Mouse (Mus musculus): ENCODE results near the gene Atp1b1. TPM values are rescaled to one million over a fixed set of nuclear protein-coding genes. Genes with fewer than 3 reads are reported as not detected.
A peak's percentile ranks its signal among the peaks of the same experiment; 100 is the strongest.

Atp1b1 gene
- total RNA-seq, 2 experiments from 2014 or later = 1,624 to 1,674 TPM

DNA sequence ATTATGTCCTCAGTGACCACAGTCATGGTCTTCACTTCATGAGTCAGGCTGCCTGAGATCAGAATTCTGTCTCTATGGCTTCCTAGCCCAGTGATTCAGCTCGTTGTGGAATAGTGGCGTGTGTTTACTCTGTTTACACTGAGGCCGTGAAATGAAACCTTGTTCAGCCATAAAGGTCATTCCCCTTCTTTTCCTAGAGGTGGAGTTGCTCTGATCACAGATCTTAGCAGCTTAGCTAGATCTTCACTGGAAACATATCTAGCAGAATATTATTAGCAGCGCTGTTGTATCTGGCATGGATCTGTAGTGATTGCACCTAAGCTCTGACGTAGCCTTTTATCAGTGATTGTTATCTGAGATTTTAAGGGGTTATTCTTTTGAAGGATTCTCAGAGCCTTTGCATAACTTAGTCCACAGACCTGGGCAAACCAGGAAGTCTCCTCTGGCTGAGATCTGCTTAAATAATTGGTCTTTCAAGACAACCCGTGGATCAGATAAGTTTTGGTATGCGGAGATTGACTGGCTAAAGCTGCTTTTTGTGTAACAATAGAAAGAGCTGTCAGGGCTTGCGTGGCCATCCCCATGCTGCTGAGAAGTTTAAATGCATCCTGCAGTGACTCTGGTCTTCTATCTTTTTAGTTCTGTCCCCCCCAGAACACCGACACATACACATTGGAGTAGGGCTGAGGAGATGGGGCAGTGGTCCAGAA lies 23.6 kb upstream of the Atp1b1 start:
- Histone ChIP-seq H3K27ac (no peak overlapping the region), H3K4me3 (no peak overlapping the region)
- intact Hi-C loops (cut with DNase I) = no loop called here
- TF ChIP-seq CTCF (IDR thresholded peaks at IDR 0.05) = no peak
- DNase-seq (ENCODE audit: extremely low spot score in 1 of 2, low spot score in 2 of 2) = no peak

DNA sequence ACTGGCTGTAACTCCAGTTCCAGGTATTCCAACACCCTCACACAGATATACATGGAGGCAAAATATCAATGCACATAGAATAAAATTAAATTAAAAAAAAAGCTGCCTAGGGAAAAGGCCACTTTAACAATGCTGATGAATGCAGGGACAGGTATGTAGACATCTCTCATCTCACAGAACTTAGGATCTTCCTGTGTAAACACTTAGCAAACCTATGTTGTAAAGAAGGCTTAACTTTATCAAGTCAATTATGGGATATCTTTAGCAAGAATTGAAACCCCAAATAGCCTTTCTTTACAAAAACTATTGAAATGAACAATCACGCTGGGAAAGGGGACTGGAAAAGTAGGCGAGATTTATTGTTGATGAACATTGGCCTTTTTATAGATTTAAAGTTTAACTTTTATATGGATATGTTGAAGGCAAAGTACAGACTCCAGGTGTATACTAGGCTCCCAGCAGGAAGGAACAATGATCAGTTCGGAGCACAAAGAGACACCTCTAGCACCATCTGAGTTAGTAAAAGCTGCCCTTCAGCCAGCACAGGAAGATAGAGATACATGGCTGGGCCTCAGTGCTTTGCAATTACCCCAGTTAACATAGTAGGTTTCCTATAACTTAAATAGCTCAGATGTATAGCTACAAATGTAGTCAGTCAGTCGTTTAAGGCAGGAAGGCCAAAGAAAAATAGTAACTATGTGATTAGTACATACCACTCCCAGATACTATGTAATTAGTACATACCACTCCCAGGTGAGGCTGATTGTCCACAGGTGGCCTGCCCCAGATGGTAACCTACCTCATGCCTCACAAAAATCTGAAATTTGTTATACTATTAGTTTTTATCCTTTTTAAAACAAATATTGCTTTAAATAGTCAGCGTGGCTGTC lies 22.8 kb upstream of the Atp1b1 start:
- Histone ChIP-seq H3K27ac (no peak overlapping the region), H3K4me3 (no peak overlapping the region)
- TF ChIP-seq CTCF (IDR thresholded peaks at IDR 0.05) = no peak
- intact Hi-C loops (cut with DNase I) = no loop called here
- no peak for DNase-seq (ENCODE audit: extremely low spot score in 1 of 2, low spot score in 2 of 2)

DNA sequence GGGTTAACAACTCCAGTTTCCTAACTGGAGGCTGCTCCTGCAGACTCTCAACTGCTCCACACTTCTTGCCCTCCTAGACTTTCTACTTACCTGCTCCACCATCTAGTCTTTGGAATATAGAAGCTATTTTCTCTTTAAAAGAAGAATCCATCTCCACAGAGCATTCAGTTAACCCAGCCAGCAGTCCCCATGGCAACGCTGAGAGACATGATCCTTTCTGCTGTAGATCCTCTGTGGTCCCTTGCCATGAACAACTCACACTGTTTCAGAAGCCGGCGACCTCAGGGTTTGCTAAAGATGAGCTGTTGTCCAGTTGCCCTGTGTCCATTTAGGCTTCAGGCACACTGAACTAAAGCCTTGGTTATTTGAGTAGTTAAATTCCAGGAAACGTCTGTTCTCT lies 17.7 kb upstream of the Atp1b1 start:
- DNase-seq (ENCODE audit: extremely low spot score in 1 of 2, low spot score in 2 of 2) = no peak
- no peak for TF ChIP-seq CTCF (IDR thresholded peaks at IDR 0.05)
- Histone ChIP-seq H3K4me3 (no peak overlapping the region), H3K27ac (peak overlapping the region; percentile 85)
- intact Hi-C loops (cut with DNase I) = loop anchor here (5.0 kb wide), 1 partner anchor 66 kb away; no protein-coding TSS in a partner anchor

DNA sequence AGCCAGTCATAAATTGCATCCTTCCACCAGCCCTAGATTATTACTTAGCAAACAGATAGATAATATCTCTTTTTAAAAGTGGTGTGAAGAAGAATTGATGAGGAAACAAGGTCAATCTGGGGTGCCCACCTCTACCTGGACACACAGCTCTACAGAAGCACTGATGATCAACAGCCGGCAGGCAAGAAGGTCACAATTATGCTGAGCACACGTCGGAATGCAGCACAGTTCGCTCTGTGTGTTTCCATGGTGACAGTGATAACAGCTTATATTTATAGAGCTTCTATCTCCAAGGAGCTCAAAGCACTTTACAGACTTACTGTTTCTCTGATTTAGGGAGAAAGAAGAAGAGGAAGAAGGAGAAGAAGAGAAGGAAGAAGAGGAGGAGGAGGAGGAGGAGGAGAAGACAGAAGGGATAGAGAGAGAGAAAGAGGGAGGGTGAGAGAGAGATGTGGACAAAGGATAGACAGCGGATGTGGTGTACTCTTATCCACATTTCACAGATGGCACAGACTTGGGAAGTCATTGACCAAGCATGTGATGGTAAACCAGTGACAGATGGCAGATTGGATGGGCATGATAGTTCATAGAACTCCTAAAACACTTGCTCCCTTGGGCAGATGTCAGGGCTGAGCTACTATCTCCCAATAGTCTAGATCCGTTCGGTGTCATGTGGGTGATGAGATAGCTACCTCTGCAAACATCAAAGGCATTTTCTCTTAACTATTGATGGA lies 16.8 kb upstream of the Atp1b1 start:
- no peak for TF ChIP-seq CTCF (IDR thresholded peaks at IDR 0.05)
- intact Hi-C loops (cut with DNase I) = loop anchor here (5.0 kb wide), 2 partner anchors 67 to 92 kb away; no protein-coding TSS in a partner anchor
- Histone ChIP-seq H3K4me3 (no peak overlapping the region), H3K27ac (peak overlapping the region; percentile 85)
- no peak for DNase-seq (ENCODE audit: extremely low spot score in 1 of 2, low spot score in 2 of 2)

DNA sequence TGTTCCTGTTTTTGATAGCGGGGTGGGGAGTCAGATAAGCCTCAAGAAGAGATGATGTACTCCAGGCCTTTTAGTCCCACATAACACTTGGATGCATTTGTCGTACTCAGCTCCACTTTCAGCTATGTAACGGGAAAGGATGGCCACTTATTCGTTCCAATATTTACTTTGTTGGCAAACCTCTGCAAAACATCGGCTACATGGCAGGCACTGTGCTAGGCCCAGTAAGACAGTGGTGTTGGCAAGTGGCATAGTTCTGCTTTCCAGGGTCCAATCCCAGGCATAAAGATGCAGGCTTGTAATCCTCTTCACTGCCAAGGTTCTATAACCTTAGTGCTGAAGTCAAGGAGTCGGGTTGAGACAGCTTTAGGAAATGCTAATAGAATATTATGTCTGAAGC lies 16.2 kb upstream of the Atp1b1 start:
- DNase-seq (ENCODE audit: extremely low spot score in 1 of 2, low spot score in 2 of 2) = no peak
- TF ChIP-seq CTCF (IDR thresholded peaks at IDR 0.05) = no peak
- Histone ChIP-seq H3K4me3 (no peak overlapping the region), H3K27ac (peak overlapping the region; percentile 85)
- intact Hi-C loops (cut with DNase I) = loop anchor here (5.0 kb wide), 1 partner anchor 93 kb away; no protein-coding TSS in a partner anchor

DNA sequence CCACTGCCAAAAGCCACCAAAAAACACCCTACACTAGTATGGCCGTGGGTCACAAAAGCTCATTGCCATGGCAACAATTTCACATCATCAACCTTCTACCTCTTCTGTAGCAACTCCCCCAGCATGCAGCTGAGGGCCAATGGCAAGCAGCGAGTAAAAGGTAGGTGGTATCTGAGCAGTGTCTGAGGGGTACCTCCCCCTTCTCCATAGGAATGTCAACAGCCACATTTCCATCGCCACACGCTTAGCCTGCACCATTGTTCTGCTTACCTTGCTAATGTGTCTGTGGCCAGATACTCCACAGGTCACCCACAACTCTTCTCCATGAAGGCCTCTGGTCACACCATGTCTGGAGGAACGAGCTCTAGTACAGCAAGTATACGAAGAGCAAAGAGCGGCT lies 15.2 kb upstream of the Atp1b1 start:
- no peak for TF ChIP-seq CTCF (IDR thresholded peaks at IDR 0.05)
- DNase-seq (ENCODE audit: extremely low spot score in 1 of 2, low spot score in 2 of 2) = no peak
- intact Hi-C loops (cut with DNase I) = loop anchor here (5.0 kb wide), 1 partner anchor 94 kb away; no protein-coding TSS in a partner anchor
- Histone ChIP-seq H3K4me3 (no peak overlapping the region), H3K27ac (no peak overlapping the region)

DNA sequence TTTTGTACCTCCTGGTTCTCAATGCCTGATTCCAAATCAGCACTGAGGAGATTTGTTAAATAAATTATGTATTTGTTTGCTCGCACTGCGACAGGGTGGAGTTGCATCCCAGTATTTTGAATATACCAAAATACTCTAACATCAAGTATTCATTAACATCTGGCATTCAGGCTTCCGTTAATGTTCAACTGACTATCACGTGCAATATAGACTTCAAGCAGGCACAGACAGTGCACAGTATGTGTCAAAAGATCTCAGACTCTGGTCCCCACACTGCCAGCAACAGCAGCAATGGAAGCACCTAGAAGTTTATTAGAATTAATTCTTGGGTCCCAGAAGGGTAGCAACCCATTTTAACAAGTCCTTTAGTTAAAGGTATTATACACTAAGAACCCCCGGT lies 13.5 kb upstream of the Atp1b1 start:
- no peak for DNase-seq (ENCODE audit: extremely low spot score in 1 of 2, low spot score in 2 of 2)
- no peak overlapping the region for H3K4me3 ChIP-seq
- no peak overlapping the region for H3K27ac ChIP-seq
- intact Hi-C loops (cut with DNase I) = loop anchor here (5.0 kb wide), 1 partner anchor 96 kb away; no protein-coding TSS in a partner anchor
- no peak for TF ChIP-seq CTCF (IDR thresholded peaks at IDR 0.05)

DNA sequence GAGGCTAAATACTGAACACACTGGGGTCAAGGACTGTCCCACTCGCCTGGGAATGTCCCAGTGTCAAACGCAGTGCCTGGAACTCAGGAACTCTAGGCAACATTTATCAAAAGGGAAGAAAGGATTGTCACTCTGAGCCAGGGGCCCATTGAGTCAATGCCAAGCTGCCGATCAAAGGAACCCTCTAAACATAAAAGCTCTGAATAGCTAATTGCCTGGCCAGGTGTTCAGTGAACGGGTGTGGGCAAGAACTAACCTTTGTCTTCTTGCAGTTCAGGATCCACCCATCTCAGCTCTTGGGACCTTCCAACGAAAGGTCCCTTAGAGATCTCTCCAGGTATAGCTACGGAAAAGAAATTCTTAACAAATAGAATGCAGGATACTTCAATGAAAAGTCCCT lies 12.8 kb upstream of the Atp1b1 start:
- intact Hi-C loops (cut with DNase I) = loop anchor here (5.0 kb wide), 1 partner anchor 96 kb away; no protein-coding TSS in a partner anchor
- DNase-seq (ENCODE audit: extremely low spot score in 1 of 2, low spot score in 2 of 2) = no peak
- TF ChIP-seq CTCF (IDR thresholded peaks at IDR 0.05) = no peak

DNA sequence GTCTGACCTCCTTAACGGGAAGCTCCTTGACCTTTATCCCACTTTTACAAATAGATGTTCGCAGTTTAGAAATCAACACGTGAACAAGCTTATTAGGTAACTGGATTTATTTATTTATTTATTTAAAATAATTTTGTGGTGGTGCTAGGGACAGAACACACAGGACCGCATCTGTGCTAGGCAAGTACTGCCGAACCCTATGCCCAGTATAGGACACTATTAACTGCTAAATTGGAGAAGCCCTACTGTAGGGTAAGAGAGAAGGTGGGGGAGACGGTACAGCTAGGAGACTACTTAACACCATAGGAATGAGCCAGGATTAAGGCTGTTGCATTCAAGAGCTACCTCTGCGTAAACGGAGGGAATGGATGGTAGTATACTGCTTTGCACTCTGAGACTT lies 10.2 kb upstream of the Atp1b1 start:
- intact Hi-C loops (cut with DNase I) = no loop called here
- Histone ChIP-seq H3K4me3 (no peak overlapping the region), H3K27ac (no peak overlapping the region)
- TF ChIP-seq CTCF (IDR thresholded peaks at IDR 0.05) = no peak
- no peak for DNase-seq (ENCODE audit: extremely low spot score in 1 of 2, low spot score in 2 of 2)

More for the DNA sequence above, 12.8 kb upstream of the Atp1b1 start:
- Histone ChIP-seq H3K27ac (no peak overlapping the region), H3K4me3 (no peak overlapping the region)

DNA sequence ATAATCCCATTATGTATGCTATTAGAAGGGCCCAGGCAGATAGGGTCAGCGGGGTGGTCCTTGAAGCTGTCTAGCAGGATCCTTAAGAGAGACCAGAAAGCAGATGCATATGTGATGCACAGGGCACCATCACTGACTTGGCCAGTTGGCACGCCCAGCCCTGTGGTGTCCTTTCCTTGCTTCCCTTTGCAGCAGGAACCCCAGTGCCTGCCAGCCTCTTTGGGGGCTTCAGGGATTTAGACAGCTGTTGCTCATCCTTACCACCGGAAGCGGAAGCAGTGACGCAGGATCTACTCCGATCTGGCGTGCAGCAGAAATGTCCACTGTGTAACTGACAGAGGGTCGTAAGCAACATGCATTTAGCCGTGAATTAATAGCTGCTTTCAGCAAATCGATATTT lies 9.3 kb upstream of the Atp1b1 start:
- DNase-seq (ENCODE audit: extremely low spot score in 1 of 2, low spot score in 2 of 2) = no peak
- H3K27ac ChIP-seq = no peak overlapping the region
- H3K4me3 ChIP-seq = no peak overlapping the region
- no peak for TF ChIP-seq CTCF (IDR thresholded peaks at IDR 0.05)
- intact Hi-C loops (cut with DNase I) = no loop called here

DNA sequence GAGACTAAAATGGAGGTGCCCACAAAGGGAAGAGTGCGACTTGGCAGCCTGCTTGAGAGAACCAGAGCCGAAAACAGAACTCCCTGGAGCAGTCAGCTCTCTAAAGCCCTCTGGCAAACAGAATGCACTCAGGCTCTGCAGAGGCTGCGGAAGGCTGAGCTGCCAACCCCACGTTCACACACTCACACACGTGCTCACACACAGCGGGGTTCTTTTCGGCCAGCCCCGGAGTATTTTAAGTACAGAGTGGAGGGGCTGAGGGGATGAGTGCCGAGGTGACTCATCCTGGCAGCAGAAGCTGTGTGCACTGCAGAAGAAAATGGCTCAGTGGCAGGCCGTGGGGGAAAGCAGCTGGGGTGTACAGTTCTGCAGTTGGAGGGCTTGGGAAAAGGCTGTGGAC lies 3.6 kb upstream of the Atp1b1 start:
- H3K27ac ChIP-seq = peak overlapping the region; percentile 90
- intact Hi-C loops (cut with DNase I) = loop anchor here (1.0 to 2.0 kb wide), 3 partner anchors 81 to 223 kb away; no protein-coding TSS in a partner anchor
- peak; percentile 81 to 84 for DNase-seq (ENCODE audit: extremely low spot score in 1 of 2, low spot score in 2 of 2)

More for the DNA sequence above, 3.6 kb upstream of the Atp1b1 start:
- peak overlapping the region; percentile 38 for H3K4me3 ChIP-seq
- TF ChIP-seq CTCF (IDR thresholded peaks at IDR 0.05) = no peak

All from left cerebral cortex, adult 2 months (tissue).